Mouse (Mus musculus) C2C12 (cell line): Measurements from ENCODE around the gene Xylt1.

Experiments
- CTCF ChIP-seq: IDR thresholded peaks from one replicate; pipeline ENCODE4 v1.5.1; 2011; ENCODE audit not compliant: control insufficient read depth, insufficient read depth, insufficient read length
- FOSL1 ChIP-seq: IDR thresholded peaks from one replicate; pipeline ENCODE4 v1.8.0; 2011; ENCODE audit warnings: mild to moderate bottlenecking, low read length; ENCODE audit not compliant: poor library complexity, insufficient read depth, severe bottlenecking
- MAX ChIP-seq: IDR thresholded peaks from one replicate; pipeline ENCODE4 v1.6.1; 2011; ENCODE audit warnings: mild to moderate bottlenecking, control low read depth
- USF1 ChIP-seq: IDR thresholded peaks from one replicate; pipeline ENCODE4 v1.6.1; 2011; ENCODE audit warnings: low read depth, mild to moderate bottlenecking, control low read depth, moderate library complexity

- no peak for TF ChIP-seq CTCF
- no peak for TF ChIP-seq MAX
- no peak for TF ChIP-seq FOSL1
- TF ChIP-seq USF1: no peak
Measured at GRCm38 (mm10) chr7:117548301-117548700, 167.5 kb downstream of the Xylt1 start.
